Mouse (Mus musculus) embryonic fibroblast, embryonic 13.5 days (primary cell): ENCODE data around the gene Kctd8.

Source experiments
- CTCF ChIP-seq: IDR thresholded peaks from 2 replicates; pipeline ENCODE4 v1.5.1; 2011; ENCODE audit warnings: mild to moderate bottlenecking, control low read depth, low read length, moderate library complexity, borderline replicate concordance; ENCODE audit not compliant: insufficient read depth
- POLR2A ChIP-seq: IDR thresholded peaks from 2 replicates; pipeline ENCODE4 v1.6.1; 2011; ENCODE audit warnings: low read depth, mild to moderate bottlenecking, control low read depth, low read length, moderate library complexity

DNA sequence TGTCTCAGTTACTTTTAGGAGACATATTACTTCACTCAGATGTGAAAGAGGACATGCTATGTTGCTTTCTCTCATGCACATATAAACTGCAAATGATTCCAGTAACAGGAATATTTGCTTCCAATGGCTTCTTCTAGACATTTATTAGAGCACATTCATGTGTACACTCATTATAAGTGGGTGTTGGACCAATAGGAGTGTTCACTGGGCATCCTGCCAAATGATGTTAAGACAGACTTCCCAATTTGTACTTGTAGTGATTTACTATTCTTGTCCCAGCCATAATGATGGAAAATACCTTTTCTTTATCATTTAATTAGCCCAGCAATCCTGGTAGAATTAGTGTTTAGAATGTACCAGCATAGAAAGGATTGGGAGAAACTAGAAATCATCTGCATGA lies 132.1 kb downstream of the Kctd8 start:
- no peak for TF ChIP-seq CTCF
- no peak for TF ChIP-seq POLR2A
